Mouse (Mus musculus) frontal cortex, postnatal 36 days (tissue): ENCODE results near the gene Scrn3.

ENCODE experiments used
- DNase-seq, 2 experiments: peaks; one replicate each; pipeline ENCODE4 v3.0.0; 2022; ENCODE audit warnings: low spot score in 2 of 2

Gene Scrn3

GRCm38 (mm10) chr2:73317426-73317825, 5.0 kb downstream of the Scrn3 start:
- no peak for DNase-seq

- DNase-seq: no peak
Measured at GRCm38 (mm10) chr2:73319218-73319617, 6.8 kb downstream of the Scrn3 start.

DNA sequence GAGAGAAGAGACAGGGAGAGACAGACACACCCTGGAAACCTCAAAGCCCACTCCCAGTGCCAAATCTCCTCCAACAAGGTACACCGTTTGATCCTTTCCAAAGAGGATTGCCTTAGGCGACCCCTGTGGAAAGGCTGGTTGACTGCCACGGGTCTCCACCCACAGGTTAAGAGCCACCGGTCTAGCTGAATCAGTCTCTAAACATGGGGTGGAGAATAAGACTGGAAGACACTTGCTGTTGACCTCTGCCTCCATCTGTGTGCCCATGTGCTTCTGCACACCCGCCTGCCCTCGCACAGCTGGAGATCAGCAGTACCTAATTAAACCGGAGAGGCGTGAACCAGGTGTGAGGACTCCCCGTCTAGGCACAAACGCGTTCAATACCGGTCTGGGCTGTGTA, 10.6 kb downstream of the Scrn3 start:
- no peak for DNase-seq

DNA sequence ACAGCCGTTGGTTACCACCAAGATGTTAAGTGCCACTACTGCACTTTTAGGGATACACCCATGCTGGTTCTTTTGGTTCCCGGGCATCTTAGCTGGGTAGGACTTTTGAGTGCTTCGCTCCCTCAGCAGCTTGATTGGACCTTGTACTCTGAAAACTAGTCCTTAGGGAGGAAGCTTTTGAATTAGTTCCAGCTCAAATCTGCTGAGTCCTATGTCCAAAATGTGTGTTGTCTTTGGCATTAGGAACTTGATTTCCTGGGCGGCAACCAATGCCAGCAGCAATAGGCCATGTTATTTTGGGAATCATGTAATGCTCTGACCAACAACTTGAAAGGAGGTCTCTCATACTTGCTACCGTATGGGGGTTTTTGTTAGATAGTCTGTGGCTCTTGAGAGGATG, 13.5 kb downstream of the Scrn3 start:
- DNase-seq: no peak

DNA sequence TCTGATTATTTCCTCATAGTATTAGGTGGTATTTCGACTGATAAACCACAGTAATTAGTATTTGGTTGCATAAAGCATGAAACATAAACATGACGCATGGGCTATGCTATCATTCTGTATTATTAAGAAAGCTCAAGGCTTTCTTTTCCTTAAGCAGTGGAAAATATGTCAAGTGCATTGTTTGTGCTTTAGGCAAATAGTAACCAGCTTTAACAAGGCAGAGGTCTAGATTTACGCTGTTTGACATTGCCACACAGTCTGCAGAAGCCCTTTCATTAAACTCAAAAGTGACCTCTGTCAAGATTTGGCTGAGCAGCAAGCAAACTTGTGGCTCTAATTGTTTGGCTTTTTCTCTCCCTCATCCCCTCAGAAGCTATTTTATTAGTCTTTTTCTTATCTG, 23.5 kb downstream of the Scrn3 start:
- DNase-seq: no peak

DNA sequence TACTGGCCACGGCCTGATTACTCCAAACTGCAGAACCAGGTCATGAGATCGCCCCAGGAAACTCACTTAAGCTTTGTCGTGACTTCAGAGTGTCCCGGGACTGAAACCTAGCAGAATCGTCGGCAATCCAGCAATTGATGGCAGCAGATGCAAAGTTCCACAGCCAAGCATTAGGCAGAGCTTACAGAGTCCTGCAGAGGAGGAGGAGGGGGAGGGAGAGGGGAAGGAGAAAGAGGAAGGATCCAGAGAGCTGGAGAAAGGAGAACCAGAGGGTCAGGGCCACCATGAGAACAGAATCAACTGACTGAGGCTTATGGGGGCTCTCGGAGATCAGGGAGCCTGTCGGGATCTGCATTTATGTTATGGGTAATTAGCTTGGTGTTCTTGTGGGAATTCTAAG, 26.0 kb downstream of the Scrn3 start:
- no peak for DNase-seq

GRCm38 (mm10) chr2:73343701-73344100, 31.3 kb downstream of the Scrn3 start:
- DNase-seq: no peak

GRCm38 (mm10) chr2:73345204-73345603, 32.8 kb downstream of the Scrn3 start:
- peak in 1 of 2 experiments; percentile 50 for DNase-seq

DNA sequence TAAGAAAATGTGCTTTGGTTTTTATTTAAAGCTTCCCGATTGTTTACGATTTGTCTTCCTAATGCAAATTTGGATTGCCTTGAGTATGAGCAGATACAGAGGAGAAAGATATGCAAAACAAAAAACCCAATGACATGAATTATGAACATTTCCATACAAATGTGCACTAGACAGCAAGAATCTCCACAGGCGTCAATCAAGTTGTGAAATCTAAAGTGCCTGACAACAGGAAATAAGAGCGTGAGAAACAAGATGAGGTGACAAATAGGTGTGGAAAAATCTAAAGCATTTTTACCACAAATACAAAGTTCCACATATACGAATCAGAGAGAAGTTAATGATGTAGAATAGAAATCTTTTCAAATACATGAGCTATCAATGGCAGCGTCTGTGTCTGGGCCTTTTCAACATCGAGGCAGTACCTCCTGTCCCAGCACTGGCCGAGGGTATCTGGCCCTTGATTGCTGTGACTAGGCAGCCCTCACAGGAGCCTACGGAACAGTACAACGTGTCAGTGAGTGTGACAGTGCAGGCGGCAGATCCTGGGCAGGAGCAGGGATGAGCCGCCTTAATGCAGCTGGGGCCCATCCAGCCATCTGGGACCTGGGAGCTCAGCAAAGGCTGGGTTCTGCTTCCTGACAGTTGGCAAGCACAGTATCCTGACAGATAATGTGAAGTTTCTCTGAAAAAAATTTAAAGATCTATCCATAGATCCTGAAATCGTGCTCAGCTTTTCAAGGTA, 34.1 kb downstream of the Scrn3 start:
- peak; percentile 43 to 61 for DNase-seq

- no peak for DNase-seq
Measured at GRCm38 (mm10) chr2:73347136-73347535, 34.7 kb downstream of the Scrn3 start.

GRCm38 (mm10) chr2:73347766-73348165, 35.4 kb downstream of the Scrn3 start:
- DNase-seq: no peak

GRCm38 (mm10) chr2:73348221-73348620, 35.8 kb downstream of the Scrn3 start:
- DNase-seq: no peak

- DNase-seq: no peak
Measured at GRCm38 (mm10) chr2:73351496-73351895, 39.1 kb downstream of the Scrn3 start.

- DNase-seq: peak in 1 of 2 experiments; percentile 32
Measured at GRCm38 (mm10) chr2:73351927-73352374, 39.5 kb downstream of the Scrn3 start.

DNA sequence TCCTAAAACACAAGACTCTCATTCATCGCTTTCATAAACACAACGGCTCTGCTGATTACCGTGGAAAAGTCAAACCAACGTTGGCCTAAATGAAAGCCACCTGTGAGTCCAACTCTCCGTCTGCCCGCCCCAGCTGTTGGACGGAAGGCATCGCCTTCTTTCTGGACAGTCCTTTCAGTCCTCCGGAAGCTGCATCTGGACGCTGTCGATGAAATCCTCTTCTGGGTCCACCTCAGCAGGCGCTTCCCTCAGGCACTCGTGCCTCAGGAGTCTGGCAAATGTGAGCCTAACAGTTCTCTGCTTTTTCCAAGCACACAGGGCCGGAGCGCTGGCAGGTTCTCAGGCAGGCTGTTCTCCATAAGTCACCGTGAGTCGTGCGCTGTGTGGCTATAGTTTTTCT, 44.6 kb downstream of the Scrn3 start:
- no peak for DNase-seq

- DNase-seq: no peak
Measured at GRCm38 (mm10) chr2:73359941-73360340, 47.5 kb downstream of the Scrn3 start.

DNA sequence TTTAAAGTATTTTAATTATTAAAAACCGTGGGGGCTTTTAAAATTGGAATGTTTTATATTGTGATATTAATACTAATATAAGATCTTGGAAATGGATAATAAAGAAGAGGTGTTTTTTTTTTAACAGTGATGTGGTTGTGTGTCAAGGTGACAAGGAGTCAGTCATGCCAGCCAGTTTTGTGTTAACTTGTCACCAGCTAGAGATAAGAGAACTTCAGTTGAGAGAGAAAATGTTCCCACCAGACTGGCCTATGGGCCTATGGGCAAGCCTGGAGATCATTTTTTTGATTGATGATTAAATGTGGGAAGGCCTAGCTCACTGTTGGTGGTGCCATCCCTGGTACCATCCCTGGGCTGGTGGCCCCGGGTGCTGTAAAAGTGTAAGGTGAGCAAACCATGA, 48.1 kb downstream of the Scrn3 start:
- no peak for DNase-seq

DNA sequence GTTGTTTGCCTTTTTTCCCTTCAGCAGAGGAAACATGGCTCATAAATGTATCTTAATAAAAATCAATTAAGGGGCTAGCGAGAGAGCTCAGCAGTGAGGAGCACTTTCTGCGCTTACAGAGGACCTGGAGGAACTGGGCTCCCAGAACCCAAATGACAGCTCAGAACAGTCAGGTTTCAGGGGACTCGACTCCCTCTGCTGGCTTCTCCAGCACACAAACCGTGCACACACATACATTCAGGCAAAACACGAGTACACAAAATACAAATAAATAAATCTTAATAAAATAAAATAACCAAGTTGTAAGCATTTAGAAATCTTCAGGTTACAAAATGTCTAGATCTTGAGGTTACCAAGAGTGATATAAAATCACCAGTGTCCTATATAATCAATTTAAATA, 51.0 kb downstream of the Scrn3 start:
- no peak for DNase-seq

- no peak for DNase-seq
Measured at GRCm38 (mm10) chr2:73371530-73372335, 59.3 kb downstream of the Scrn3 start.

DNA sequence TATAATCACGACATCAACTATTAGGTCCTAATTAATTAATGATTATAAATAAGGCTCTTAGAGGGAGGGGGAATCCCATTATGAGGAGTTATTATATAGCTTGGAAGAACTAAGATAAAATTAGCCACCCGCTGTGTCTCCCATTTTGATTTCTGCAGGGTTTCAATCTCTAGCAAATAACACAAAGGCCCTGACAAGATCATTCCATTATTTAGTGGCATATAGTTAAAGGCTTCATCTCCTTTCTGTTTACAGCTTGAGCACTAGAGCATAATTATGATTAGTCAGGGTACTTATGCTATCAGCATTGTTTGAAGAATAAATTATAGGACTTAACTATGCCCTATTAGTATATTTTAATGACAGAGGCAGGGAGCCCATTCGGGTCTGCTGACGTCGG, 65.9 kb downstream of the Scrn3 start:
- no peak for DNase-seq

- DNase-seq: no peak
Measured at GRCm38 (mm10) chr2:73379656-73380055, 67.3 kb downstream of the Scrn3 start.

- DNase-seq: no peak
Measured at GRCm38 (mm10) chr2:73380298-73380975, 68.0 kb downstream of the Scrn3 start.

GRCm38 (mm10) chr2:73385172-73385571, 72.8 kb downstream of the Scrn3 start:
- DNase-seq: no peak
